Mouse (Mus musculus) heart, adult 18-20 months (tissue): ENCODE data around the gene Mrps2. TPM values are rescaled to one million over a fixed set of nuclear protein-coding genes. Genes with fewer than 3 reads are reported as not detected.
"Not testable (repeated sequence)": the region's sequence is repeated elsewhere in the genome, so short reads cannot be mapped to it uniquely, and the experiment has no call there.

Experiments
- DNase-seq, 2 experiments: peaks; one replicate each; pipeline ENCODE4 v3.0.0; 2021 to 2022; ENCODE audit warnings: mixed read lengths in 1 of 2
- total RNA-seq, 2 experiments: library from RNA; stranded (reverse); gene quantifications; 2 replicates each; pipeline ENCODE4 v1.2.3; 2021

Gene Mrps2
- total RNA-seq, 2 experiments from 2014 or later = 42.6 to 43.7 TPM

DNA sequence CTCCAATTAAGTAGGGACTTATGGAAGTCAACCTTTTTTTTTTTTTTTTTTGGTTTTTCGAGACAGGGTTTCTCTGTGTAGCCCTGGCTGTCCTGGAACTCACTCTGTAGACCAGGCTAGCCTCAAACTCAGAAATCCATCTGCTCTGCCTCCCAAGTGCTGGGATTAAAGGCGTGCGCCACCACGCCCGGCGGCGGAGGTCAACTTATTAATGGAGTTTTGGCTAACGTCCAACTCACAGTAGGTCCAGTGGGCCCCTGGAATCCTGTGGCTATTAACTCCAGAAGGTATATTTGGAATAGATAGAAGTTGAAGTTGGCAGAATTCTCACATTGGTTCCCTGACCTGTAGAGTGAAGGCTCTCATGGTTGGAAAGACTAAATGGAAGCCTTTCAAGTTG lies 4.1 kb downstream of the Mrps2 start:
- DNase-seq = not testable (repeated sequence)

DNA sequence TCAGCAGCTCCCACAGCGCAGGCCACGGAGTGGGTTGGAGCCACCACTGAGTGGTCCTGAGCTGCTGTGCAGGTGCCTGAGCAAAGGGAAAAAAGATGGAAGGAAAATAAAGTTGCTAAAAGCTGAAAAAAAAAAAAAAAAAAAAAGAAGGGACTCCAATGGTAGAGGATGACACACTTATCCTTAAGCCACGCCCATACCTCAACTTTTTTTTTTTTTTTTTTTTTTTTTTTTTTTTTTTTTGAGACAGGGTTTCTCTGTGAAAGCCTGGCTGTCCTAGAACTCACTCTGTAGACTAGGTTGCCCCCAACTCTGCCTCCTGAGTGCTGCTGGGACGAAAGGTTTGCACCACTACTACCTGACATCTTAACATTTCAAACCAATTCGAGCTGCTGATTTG lies 10.1 kb downstream of the Mrps2 start:
- not testable (repeated sequence) for DNase-seq

DNA sequence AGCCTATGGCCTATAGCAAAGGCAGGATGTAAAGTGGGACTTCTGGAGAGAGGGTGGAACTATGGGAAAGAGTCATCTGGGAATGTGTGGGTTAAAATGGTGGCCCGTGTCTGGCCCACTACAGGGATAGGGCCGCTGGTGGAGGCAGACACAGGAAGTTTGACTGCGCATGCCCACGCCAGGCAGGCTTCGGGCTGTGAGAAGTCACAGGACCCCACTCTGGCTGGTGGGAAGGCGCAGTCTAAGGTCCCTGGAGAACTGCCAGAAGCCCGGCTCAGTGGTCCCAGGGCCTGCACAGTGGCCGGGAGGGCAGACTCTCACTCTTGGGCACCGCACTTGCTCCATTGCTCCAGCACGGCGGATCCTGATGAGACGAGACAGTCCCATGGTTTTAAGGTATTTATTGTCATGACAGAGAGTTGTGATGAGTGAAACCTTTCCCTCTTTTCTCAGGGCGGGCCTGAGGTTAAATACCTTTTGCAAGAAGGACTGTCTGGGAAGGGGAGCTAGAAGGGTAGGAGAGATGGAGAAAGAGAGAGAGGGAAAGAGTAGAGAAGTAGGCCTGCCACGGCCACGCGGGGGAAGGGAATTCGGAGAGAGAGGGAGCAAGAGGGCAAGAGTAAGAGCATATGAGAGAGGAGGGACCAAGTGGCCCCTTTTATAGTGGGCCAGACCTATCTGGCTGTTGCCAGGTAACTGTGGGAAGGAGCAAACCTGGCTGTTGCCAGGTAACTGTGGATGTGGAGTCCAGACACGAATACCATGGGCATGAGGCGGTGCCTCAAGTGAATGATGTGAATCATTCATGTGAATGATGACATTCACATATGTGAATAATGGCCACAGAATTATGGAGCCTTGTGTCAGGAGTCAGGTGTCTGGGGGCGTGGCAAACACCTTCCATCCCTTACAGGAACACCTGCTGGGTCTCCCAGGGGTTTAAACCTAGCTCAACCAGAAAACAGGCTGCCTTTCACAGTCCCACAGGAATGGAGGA lies 11.6 kb downstream of the Mrps2 start:
- DNase-seq = no peak

GRCm38 (mm10) chr2:28483861-28484260 lies 16.0 kb downstream of the Mrps2 start:
- no peak for DNase-seq

DNA sequence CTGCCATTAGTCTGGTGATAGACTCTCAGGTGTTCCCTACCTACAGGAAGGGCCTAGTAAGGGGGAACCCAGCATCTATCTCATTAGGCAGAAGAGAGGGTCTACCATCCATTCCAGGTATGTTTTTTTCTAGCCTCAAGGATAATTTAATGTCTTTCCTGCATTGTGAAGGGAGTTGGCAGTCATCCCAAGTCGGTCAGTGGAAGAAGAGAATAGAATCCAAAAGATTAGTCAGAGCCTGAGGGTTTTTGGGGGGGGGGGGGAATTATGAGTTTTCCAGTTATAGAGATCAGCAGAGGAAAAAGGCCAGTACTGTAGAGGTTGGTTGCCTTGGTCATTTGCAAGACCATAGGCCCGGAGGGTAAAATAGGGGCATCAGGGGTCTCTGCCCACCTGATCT lies 26.7 kb downstream of the Mrps2 start:
- DNase-seq = no peak

DNA sequence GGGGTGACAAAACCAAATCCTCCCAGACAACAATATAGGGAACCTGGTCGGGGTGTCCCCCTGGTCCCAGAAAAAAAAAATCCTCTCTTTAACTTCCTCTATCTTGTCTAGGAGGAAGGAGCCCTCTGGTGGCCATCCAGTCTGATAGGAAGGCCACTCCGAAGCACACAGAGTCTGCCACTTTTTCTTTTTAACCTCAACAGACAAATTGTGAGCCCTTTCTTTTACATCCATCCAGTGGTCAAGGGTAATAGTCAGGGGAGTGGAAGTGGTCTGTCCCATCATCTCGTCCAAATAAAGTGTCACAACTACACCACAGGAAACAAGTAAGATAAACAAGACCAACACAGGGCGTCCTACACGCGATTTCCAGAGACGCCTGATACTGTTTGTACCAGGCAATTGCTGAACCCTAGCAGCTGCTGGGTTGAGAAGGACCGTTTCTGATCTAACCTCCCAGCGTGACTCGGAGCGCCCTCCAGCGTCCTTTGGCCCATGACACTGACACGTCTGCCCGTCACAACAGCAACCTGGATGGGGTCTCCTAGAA lies 27.4 kb downstream of the Mrps2 start:
- peak; percentile 52 for DNase-seq

GRCm38 (mm10) chr2:28495801-28496595 lies 28.1 kb downstream of the Mrps2 start:
- no peak for DNase-seq

DNA sequence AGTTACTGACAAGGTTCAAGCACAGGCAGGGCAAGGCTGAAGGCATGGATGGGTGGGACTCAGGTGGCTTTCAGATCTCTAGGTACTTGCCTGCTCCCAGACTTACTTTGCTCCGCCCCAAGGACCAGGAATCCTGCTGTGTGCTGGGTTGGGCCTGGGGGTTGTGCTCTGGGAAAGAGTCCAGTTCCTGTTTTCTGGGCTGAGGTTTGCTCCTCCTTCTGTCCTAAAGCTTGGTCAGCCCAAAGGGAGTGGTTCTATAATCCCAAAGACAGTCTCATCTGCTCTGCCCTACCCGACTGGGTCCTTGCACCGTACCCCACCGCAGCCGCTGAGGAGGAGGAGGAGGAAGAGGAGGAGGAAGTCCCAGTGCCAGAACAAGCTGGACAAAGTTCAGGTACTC lies 28.8 kb downstream of the Mrps2 start, which contains the start of gene Gbgt1:
TSS of gene Gbgt1 (plus strand) at position 221 of the 400 bp plus-strand sequence.
- DNase-seq = peak in 1 of 2 experiments; percentile 60

GRCm38 (mm10) chr2:28497561-28497960 lies 29.7 kb downstream of the Mrps2 start:
- no peak for DNase-seq

GRCm38 (mm10) chr2:28498431-28498830 lies 30.6 kb downstream of the Mrps2 start:
- DNase-seq = no peak

DNA sequence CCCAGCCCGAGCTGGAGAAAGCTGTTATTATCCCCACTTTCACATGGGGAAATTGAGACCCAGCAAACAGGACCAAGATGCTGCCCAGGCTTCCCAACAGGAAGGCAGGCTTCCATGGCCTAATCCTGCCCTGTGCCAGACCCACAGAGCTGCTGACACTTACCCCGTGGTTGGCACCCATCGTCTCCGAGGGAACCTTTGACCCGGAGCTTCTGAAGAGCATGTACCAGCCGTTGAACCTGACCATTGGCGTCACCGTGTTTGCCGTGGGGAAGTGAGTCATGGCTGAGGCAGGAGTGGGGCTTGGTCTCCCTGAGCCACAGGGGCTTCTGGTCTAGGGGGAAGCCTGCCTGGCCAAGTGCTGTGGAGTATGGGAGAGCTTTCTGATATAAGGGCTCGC lies 35.1 kb downstream of the Mrps2 start:
- no peak for DNase-seq

GRCm38 (mm10) chr2:28504676-28505075 lies 36.8 kb downstream of the Mrps2 start:
- no peak for DNase-seq

DNA sequence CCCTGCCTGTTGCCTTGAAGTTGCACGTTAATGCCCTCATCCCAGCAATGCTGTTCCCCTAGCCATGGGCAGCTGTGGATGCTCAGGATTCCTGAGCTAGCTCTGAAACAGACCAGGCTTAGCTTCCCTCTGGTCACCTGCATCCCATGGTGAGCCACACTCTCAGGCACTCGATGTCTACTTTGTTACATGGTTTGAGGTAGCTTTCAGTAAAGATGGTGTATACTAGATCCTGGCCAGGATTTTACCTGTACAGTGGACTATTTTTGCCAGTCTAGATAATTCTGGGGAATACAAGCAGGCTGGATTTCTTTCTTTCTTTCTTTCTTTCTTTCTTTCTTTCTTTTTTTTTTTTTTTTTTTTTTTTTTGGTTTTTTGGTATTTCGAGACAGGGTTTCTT lies 37.9 kb downstream of the Mrps2 start, which contains the start of gene Gm10134:
TSS of gene Gm10134 (plus strand) at position 301 of the 400 bp plus-strand sequence.
- DNase-seq = no peak

DNA sequence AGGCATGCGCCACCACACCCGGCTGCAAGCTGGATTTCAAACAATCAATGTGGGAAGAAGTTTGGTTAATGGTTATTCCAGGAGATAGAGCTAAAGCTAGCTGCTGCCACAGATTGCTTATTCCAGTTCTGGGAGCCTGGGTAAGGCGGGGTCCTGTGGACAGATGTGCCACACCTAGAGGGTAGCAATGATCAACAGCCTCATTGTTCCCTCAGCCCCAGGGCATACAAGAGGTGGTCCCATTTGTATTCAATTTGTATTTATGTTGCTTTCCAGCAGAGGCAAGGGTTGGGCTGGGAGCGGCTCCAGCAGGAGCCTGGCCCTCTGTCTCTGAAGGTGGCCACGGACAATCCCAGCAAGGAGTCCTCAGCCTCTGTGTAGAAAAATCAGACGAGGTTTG lies 38.4 kb downstream of the Mrps2 start:
- DNase-seq = no peak

DNA sequence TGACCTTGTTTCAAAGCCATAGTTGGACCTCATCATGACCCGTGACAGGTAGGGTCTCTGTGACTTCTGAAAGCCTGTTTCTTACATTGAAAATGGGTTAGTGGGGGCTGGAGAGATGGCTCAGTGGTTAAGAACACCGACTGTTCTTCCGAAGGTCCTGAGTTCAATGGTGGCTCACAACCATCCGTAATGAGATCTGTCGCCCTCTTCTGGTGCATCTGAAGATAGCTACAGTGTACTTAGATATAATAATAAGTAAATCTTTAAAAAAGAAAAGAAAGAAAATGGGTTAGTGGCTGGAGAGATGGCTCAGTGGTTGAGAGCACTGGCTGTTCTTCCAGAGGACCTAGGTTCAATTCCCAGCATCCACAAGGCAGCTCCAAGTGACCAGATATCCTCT lies 43.7 kb downstream of the Mrps2 start:
- DNase-seq = peak in 1 of 2 experiments; percentile 2

DNA sequence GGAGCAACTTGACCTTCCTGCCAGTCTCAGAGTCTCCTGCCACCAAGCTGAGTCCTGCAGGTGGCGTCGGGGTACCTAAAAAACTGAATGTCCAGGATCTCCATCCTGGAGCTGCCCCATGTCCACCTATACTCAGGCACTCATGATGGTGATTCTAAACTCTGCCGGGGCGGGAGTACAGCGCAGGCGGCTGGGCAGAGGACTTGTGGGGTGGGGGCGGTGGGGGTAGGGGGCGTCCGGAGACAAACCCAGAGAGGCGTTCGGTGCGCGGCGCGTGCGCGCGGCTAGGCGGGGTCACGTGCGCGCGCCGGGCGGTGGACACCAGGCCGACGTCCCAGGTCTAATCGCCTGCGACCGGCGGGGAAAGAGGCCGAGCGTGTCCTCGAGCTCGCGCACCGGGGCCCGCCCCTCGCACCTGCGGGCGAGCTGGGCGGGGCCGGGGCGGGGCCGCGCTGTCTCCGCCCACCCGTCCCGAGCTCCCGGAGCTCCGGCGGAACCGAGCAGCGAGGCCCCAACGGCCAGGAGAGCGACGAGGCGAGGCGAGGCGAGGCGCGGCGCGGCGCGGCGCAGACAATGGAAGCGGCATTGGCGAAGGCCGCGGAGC lies 45.0 kb downstream of the Mrps2 start, which contains the start of gene Ralgds:
TSS of gene Ralgds (plus strand) at position 328 of the 604 bp plus-strand sequence.
- peak in 1 of 2 experiments; percentile 50 for DNase-seq

DNA sequence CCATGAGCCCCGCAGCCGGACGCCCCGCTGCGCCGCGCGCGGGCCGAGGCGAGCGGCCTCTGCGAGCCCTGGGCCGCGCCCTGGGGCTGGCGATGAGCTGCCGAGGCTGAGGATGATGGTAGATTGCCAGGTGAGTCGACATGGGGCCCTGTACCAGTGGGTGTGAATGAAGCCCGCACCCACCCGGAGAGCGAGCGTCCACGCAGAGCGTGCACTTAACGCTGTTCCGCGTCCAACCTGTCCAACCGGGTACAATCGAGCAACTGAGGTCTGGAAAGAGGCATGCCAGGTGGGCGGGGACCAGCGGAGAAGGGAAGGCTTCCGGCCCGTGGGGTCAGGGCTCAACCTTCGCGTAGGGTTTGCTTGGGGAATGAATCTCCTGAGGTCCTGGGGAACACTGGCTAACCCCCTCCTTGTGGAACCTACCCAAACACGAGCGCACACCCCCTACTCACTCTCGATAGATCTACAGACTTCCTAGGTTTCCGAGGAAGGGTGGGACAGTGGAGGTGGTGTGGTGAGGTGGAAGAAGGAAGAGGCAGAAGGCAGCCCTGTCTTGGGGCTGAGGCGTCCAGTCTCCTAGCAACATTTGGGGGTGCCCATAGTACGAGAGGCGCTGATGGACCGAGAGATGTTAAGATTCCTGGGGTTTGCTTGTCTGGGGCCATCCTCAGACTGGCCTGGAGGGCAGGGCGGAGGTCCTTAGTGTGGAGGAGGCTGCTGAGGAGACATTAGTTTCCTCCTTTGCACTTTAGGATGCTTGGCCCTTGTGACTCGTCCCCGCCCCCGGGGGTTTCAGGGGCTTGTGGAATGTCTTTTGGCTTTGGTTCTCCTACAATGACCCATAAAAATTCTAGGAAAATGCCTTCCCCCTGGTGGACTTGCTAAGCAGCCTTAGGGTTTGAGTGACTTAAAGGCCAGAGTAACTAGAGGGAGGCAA lies 45.8 kb downstream of the Mrps2 start:
- peak in 1 of 2 experiments; percentile 47 for DNase-seq

DNA sequence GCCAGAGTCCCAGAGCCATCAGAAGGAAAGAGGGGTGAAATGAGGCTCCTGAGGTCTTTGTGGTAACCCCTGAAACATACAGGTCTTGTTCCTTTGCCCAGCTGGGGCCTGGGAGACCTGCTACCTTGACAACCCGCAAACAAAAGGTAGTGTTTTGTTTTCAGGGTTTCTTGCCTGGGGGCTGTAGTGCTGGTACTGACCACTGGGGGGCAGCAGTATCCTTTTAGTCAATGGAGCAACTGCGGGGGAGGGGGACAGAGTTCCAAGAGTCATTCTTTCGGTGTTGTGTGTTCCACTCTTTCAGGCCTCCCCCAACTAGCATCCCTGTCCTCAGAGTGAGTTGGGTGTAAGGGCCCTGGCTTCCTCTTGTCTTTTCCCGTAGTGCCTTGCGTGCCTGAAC lies 46.6 kb downstream of the Mrps2 start:
- peak; percentile 71 to 93 for DNase-seq

DNA sequence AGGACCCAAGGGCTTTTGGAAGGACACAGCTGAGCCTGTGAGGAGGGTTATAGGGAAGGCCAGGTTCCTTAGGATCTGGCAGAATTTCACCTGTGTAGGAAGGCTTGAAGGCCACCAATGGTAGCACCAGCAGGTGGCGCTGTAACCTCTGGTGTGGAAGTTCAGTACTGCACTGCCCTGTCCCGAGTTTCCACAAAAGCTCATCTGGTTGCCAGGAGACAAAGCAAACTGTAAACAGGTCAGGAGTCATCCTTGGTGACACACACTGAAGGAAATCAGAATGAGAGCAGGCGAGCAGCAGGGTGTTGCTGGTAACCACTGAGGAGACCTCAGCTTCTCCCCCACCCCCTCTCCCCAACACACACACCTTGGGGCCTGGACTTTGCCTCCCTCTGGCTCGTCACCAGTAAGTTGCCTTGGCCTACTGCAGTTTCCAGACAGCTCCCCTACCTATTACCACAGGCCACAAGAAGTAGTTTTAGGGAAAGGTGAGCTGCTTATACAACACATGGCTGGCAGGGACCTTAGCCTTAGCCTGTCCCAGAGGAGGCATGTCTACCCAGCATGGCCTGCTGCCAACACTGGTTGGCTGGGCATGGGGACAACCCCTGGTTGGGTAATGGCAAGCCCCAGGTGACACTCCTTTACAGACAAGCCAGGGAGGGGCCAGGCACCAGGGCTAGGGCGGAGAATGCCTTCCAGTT lies 49.5 kb downstream of the Mrps2 start:
- peak; percentile 83 to 90 for DNase-seq

DNA sequence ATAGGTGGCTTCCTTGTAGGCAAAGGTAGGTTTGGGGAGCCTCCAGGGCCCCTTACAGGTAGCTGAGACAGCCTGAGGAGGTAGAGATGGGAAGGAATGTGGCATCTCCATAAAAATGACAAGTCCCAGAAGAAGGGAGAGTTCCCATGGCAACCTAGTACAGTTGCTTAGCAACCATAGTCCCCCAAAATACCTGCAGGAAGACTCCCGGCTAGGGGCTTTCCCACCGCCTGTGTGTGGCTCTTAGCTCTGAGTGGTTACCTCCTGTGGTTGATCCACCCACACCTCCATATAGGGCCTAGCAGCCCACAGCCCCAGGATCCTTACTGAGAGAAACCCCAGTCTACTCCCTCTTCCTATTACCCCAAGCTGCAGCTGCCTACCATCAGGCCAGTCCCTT lies 50.4 kb downstream of the Mrps2 start:
- DNase-seq = no peak
